Mouse (Mus musculus) heart, adult 9 months (tissue): Measurements from ENCODE around the gene Gm42517.

ENCODE experiments used
- DNase-seq, 2 experiments: peaks; one replicate each; pipeline ENCODE4 v3.0.0; 2022; ENCODE audit warnings: low spot score in 2 of 2

The Gm42517 gene

GRCm38 (mm10) chr5:108349511-108350148 is 18.1 kb downstream of the Gm42517 start:
- DNase-seq = no peak

GRCm38 (mm10) chr5:108347843-108348242 is 19.9 kb downstream of the Gm42517 start:
- DNase-seq = no peak

GRCm38 (mm10) chr5:108345313-108346071 is 22.2 kb downstream of the Gm42517 start:
- DNase-seq = no peak

DNA sequence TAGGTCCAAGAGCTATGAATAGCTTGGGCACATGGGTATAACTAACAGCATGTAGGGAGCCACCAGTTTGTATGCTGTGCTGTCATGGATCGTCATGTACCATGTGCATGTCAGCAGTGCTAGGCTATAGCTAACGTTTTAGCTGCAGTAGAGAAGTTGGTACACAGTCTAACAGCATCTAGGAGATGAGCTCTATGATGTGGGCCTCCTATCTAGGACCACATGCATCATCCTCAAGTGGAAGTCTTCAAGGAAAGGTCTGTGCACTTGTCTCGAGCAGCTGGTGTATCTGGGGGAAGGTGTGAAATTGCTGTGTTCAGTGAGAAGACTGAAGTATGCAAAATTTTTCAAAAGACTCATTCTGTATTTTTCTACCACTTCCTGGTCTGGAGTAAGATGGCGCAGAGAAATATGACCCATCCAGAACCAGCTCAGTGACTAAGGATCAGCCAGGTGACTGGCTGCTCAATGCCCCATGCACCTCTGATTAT is 24.0 kb downstream of the Gm42517 start:
- no peak for DNase-seq

DNA sequence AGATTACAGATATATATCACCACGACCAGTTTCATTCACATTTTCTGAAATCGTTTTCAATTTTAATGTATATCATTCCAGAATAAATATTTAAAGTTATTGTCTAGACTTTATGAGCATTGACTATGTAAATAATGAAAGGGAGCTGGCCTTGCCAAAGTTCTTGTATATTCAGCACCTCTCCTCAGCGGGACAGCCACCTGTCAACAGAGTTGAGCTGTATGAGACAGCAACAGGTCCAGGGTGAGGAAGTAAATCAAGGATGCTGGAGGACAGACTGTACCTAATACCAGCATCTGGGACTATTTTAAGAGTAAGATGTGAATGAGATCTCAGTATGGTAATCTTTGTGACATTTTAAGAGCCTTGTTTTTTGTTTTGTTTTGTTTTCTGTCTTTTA is 29.7 kb downstream of the Gm42517 start:
- no peak for DNase-seq

DNA sequence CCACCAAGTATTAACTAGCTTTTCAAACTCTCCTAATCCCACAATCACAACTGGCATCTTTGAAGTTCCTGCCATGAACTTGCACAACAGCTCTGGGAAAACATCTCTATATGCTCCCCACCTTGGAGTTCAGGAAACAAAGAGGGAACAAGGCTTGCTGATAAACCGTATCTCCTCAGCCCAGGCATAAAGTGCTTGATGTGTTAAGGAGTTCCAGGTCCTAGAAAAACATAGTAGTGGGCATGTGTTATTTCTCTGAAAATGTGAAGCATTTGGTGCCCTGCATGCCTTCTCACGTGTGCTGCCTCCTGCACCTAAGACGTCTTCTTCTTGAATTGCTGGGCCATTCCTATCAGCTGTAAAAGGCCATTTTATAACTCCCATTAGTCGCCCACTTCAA is 30.3 kb downstream of the Gm42517 start:
- DNase-seq = no peak

- DNase-seq = no peak
Measured at GRCm38 (mm10) chr5:108331051-108331450, 36.7 kb downstream of the Gm42517 start.
